Mouse (Mus musculus): ENCODE results near the gene Tnrc6b.
A peak's percentile ranks its signal among the peaks of the same experiment; 100 is the strongest.

DNA sequence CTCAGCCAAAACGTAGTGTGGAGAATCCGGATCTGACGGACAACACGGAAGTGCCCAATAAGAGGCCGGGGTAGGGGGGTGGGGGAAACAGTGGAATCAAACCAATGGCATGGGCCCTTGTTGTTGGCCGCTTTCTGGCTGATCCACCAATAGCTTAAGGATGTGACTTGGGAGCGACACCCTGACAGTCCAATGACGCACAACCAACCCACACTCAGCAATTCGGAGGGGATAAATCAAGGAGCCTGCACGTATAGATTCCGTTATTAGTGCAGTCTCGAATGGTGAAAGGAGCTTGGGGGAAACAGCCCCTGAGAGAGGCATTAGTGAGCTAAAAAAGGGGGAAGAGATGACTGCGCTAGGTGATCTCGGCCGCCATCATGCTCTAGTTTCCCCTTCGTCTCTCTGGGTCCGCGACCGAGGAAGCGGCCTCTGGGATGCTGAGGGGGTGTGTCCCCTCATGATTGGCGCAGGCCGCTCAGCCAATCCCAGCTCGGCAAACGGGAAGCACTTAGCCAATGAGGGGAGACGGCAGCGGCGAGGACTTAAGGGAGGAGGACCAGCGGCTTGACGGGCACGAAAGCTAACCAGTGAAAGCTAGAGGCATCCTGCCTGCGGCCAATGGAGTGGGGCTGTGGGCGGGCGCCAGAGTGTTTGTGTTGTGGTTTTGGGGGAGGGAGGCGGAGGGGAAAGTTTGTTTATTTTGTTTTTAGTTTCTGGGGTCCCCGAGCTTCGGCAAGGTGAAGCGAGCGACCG lies at the start of gene Tnrc6b:
- TF ChIP-seq EP300 (IDR thresholded peaks at IDR 0.05), result peak; percentile 85
- no peak; the same call in 1 of the 2 replicates for TF ChIP-seq CTCF (IDR thresholded peaks at IDR 0.05)

Data from lung, postnatal 0 days (tissue).